Mouse (Mus musculus) frontal cortex, postnatal 25 days (tissue): ENCODE results near the gene Olfr575.

Experiments used
- DNase-seq, 2 experiments: peaks; one replicate each; pipeline ENCODE4 v3.0.0; 2022; ENCODE audit warnings: low spot score in 2 of 2

Gene Olfr575

DNA sequence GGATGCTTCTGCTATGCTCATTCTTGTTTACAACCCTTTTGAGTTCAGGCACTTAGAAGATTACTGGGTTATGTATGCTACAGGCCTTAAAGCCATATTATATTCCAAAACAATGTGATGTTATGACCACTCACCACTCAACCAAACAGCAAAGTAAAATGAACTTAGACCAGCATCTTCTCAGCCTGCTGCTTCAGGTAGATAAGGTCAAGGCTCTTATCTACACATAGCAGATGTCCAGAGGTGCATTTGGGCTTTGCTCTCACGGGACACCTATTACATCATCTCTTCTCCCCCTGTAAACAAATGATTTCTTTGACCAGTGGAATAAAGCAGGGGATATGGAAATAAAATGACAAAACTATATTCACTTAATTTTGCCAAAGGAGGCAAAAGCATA is at the start of gene Olfr575:
Gene Olfr575, minus strand, starts transcription at position 183 of the 400 bp plus-strand sequence.
- DNase-seq, result no peak

DNA sequence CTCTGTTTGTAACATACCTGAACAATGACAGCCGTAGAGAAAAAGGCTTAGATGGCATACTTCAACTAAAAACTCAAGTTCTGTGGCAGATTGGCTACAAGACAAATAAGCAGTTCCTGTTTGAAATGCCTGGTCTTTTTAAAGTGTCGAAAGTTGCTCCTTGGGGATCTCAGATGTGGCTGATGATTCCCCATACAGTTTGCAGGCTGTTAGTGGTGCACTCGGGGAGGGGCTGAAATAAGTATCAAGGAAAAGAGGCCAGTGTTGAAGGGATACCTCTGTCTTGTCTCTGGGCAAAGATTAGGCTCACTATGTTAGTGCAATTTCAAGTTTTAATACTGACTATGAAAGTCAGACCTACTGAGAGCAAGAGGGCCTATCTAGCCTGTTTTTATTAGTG is 30.6 kb upstream of the Olfr575 start, which contains the start of gene Olfr578:
Gene Olfr578, minus strand, starts transcription at position 101 of the 400 bp plus-strand sequence.
- DNase-seq, result no peak

- no peak for DNase-seq
Measured at GRCm38 (mm10) chr7:102975843-102976242, 17.3 kb upstream of the Olfr575 start, which contains the start of gene Olfr577. Olfr577 (minus strand) TSS chr7:102975943.

DNA sequence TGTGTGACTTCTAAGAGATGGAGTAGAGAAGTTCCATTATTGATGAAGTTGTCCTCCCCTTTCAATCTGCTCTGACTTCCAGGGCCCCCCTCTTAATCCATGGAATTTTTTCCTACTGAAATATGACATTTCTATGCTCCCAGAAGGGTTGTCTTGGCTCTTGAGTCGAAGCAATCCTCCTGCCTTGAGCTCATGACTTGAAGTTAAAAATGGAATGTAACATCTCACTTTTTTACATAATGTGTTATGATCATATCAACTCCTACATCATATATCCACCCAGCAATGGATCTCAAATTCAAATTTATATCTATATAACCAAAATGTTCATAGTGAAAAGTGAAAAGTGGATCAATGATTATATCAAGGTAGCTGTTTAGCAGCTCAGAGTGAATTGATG is 15.8 kb upstream of the Olfr575 start:
- no peak for DNase-seq

DNA sequence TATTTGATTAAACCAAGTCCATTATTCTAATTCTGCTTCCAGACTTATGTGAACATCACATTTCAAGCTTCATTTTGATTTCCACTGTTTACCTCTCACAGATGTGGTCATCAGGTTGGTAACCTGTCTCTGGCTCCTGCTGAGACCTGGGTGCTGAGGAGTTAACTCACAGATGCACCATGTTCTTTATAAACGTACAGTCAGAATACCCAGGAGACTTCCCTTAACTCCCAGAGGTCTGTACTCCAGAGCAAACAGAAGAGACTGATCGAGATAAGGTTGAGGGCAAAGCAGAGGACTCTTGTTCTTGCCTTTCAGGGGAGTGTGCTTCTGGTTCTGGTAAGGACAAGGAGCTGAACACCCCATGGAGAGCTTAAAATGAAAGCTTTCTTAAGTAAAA is 3.8 kb upstream of the Olfr575 start, which contains the start of gene Olfr576:
Gene Olfr576, plus strand, starts transcription at position 301 of the 400 bp plus-strand sequence.
- DNase-seq, result no peak

- no peak for DNase-seq
Measured at GRCm38 (mm10) chr7:102958137-102958536, 438 bp downstream of the Olfr575 start.

DNA sequence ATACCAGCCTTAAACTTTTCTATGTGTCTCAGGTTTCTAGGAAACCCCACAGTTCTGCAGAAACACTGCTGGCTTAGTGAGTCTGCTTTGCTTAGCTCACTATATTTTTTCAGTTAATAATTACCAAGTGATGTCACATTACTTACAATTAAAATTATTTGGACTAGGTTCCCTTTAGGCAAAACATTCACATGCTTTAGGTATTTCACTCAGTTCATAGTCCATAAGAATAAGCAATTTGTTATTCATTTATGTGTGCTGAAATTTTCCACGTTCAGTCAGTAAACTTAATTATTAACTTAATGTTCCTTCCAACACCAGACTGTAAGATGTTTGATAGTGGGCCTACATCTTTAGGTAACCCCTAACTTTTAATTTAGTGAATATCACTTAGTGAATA is 7.8 kb downstream of the Olfr575 start:
- DNase-seq, result no peak

DNA sequence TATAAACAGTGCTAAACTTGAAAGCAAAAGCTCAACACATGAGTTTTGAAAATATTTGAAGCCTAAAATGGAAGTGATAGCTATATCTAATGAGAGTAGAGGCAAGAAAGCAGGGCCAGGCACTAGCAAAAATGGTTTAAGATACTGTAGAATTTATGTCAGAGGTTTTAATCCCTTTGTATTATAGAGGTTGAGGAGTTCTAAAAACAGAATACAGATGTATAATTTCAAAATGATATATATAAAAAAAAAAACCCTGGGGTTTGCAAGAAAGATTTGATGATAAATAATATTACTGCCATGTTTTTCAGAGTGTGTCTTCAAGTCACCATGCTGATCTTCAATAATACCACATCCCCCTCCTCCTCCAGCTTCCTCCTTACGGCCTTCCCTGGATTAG is 10.4 kb downstream of the Olfr575 start, which contains the start of gene Olfr574:
Gene Olfr574, plus strand, starts transcription at position 301 of the 400 bp plus-strand sequence.
- DNase-seq, result no peak

DNA sequence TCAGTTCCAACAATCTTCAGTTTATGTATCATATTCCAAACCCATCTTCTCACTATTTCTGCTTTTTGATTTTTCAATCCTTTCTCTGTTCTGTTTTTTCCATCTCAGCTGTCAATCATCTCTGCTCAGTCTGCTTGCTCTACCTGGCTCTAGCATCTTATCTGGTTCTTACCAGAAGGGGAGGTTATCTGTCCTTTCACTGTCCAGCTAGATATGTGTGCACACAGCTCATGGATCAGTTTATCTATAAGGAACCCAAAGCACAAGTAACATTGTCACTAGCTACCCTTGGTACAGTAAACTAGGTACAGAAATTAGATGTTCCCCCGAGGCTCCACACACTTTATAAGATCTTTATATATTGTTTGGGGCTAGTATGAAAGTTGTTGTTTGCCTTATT is 15.2 kb downstream of the Olfr575 start:
- DNase-seq, result no peak

DNA sequence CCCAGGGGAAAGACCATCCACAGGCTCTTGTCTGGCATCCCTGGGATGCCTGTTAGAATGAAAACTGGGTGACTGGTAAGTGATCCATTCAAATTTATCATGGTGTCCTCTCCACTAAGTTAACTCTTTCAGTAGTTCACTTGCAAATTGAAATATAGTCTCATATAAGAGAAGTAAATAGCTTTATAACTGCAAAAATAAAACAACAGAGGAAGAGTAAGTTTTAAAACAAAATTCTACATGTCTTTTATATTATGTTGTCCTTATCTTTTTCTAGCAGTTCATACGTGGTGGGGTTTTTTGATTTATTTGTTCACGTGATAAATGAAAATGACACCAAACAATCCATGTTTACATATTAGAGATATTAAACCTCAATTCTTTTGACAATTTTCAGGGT is 16.1 kb downstream of the Olfr575 start, which contains the start of gene Olfr573-ps1:
Gene Olfr573-ps1, minus strand, starts transcription at position 101 of the 400 bp plus-strand sequence.
- DNase-seq, result no peak

GRCm38 (mm10) chr7:102927105-102927504 is 31.5 kb downstream of the Olfr575 start:
- no peak for DNase-seq

DNA sequence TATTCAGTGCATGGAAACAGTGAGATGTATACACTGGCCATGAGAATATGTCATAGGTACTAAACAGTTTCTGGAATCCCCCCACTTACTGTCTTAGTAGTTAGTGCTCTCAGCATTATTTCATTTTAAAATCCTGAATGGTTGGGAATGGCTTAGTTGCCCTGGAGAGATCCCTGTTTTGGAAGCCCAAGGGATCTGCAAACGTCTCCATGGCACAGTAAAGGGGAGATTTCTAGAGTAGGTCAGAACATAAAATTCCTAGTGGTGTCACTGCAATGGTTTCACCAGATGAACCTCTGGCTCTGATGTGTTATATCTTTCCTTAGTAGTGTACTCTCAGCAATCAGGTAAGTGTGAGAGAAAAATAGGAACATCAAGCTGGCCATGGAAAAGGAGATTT is 34.5 kb downstream of the Olfr575 start, which contains the start of gene Olfr572:
Gene Olfr572, plus strand, starts transcription at position 301 of the 400 bp plus-strand sequence.
- DNase-seq, result no peak

- DNase-seq, result no peak
Measured at GRCm38 (mm10) chr7:102919632-102920031, 38.9 kb downstream of the Olfr575 start.

GRCm38 (mm10) chr7:102917032-102917875 is 41.3 kb downstream of the Olfr575 start, which contains the start of gene Olfr571:
Olfr571 (minus strand) TSS chr7:102917536.
- DNase-seq, result no peak

DNA sequence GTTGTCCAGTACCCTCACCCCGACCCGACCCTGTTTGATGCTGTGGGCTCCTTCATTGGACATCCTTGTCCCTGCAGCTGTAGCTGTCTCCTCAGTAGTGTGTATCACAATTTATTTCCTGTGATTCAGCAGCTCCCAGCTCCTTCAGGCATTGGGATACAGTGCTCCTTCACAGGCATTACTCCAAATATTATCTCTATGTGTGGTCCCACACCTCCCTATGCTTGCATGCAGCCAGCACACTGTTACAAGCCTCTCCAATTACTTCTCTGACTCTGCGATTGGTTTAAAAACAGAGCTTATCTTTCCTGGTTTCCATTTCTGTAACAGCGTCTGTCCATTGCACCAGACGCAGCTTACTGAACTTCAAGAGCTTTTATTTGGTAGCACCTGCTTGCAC is 42.2 kb downstream of the Olfr575 start:
- DNase-seq, result no peak

DNA sequence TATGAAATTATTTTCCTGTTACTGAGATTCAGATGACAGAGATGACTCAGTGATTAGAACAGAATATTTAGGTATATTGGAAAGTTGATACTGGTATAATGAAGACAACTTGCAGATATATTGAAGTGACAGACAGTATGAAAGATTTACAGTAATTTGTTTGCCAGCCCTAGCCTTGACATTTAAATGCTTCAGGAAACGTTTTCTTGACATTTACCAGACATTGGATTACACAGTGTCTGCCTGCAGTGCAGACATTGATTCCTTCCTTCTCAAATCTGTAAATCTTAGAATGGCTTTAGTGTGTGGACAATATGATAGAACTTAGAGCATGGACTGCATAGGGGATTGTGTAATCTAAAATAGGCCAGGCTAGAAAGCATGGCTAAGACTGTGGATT is 43.3 kb downstream of the Olfr575 start:
- no peak for DNase-seq
